In genomic region chr6:137649528-137649927, GRCm38 (mm10) we compare ENCODE assay signal across 8 mouse cellular contexts. TPM values are rescaled to one million over a fixed set of nuclear protein-coding genes. Genes with fewer than 3 reads are reported as not detected.
DNase-seq lines count a peak whose midpoint lies in the region; ATAC-seq and TF ChIP-seq lines count a peak whose summit lies in the region.

No protein-coding gene starts in this region.

- H3K27ac ChIP-seq in kidney, adult 2 months (ENCODE audit: insufficient read depth, low read depth, low read length), result no peak overlapping the region
- H3K27ac ChIP-seq in cerebellum, adult 2 months (ENCODE audit: insufficient read depth, low read length), result no peak overlapping the region
- no peak overlapping the region for H3K27ac ChIP-seq in hindbrain, embryonic 12.5 days
- no peak overlapping the region for H3K27ac ChIP-seq in midbrain, embryonic 13.5 days

- H3K36me3 ChIP-seq in kidney, adult 2 months (ENCODE audit: control insufficient read depth, insufficient read depth, low read length), result no peaks in the 10 kb centered on the region
- no peaks in the 10 kb centered on the region for H3K36me3 ChIP-seq in hindbrain, embryonic 12.5 days
- H3K36me3 ChIP-seq in midbrain, embryonic 13.5 days, result no peaks in the 10 kb centered on the region

- DNase-seq in kidney, adult 2 months, result peak; percentile 34
- DNase-seq in kidney, postnatal 4 days, result no peak
- peak; percentile 46 to 54 for DNase-seq in cerebellum, adult 2 months
- no peak for DNase-seq in layer of hippocampus, postnatal 36 days
- no peak for DNase-seq in gastrocnemius, postnatal 14 days

- no peaks in the 10 kb centered on the region for H3K9me3 ChIP-seq in hindbrain, embryonic 12.5 days (replicated peaks)
- no peaks in the 10 kb centered on the region for H3K9me3 ChIP-seq in midbrain, embryonic 13.5 days

- H3K27me3 ChIP-seq in kidney, adult 2 months (replicated peaks; ENCODE audit: control insufficient read depth, insufficient read depth, low read length), result no peaks in the 10 kb centered on the region
- no peaks in the 10 kb centered on the region for H3K27me3 ChIP-seq in cerebellum, adult 2 months (ENCODE audit: control insufficient read depth, insufficient read depth, low read length)
- peaks cover 9% of the 10 kb centered on the region; the same call in 1 of the 2 replicates for H3K27me3 ChIP-seq in hindbrain, embryonic 12.5 days
- peaks cover 27% of the 10 kb centered on the region for H3K27me3 ChIP-seq in midbrain, embryonic 13.5 days

- peak overlapping the region; percentile 92 for H3K4me3 ChIP-seq in kidney, adult 2 months (ENCODE audit: insufficient read depth, low read depth, low read length)
- peak overlapping the region; percentile 92 for H3K4me3 ChIP-seq in cerebellum, adult 2 months (replicated peaks; ENCODE audit: insufficient read depth, low read depth, low read length)
- peak overlapping the region; percentile 80 for H3K4me3 ChIP-seq in hindbrain, embryonic 12.5 days
- peak overlapping the region; percentile 80 for H3K4me3 ChIP-seq in midbrain, embryonic 13.5 days (replicated peaks)

- H3K4me2 ChIP-seq in hindbrain, embryonic 12.5 days (replicated peaks), result peak overlapping the region; percentile 91
- H3K4me2 ChIP-seq in midbrain, embryonic 13.5 days (replicated peaks), result peak overlapping the region; percentile 93

- peaks cover 13% of the 10 kb centered on the region; the same call in 1 of the 2 replicates for H3K4me1 ChIP-seq in kidney, adult 2 months (ENCODE audit: control insufficient read depth, insufficient read depth, low read length)
- H3K4me1 ChIP-seq in cerebellum, adult 2 months (ENCODE audit: control insufficient read depth, insufficient read depth, low read length), result peaks cover 9% of the 10 kb centered on the region
- peaks cover 11% of the 10 kb centered on the region for H3K4me1 ChIP-seq in hindbrain, embryonic 12.5 days
- peaks cover 13% of the 10 kb centered on the region for H3K4me1 ChIP-seq in midbrain, embryonic 13.5 days (replicated peaks)

- intact Hi-C loops in gastrocnemius, postnatal 14 days (cut with DNase I; ENCODE audit: low total_unique reads), result loop anchor here (10.0 kb wide), 1 partner anchor 175 kb away; no protein-coding TSS in a partner anchor

- WGBS in kidney, adult 2 months, result 12% methylated on average over 7 of the region's 7 CpGs
- 12% methylated on average over 5 of the region's 7 CpGs for WGBS in cerebellum, adult 2 months
- 23% methylated on average over 7 of the region's 7 CpGs for WGBS in hindbrain, embryonic 12.5 days
- WGBS in midbrain, embryonic 13.5 days, result 31% methylated on average over 6 of the region's 7 CpGs

- ATAC-seq in hindbrain, embryonic 12.5 days (ENCODE audit: low FRiP score), result no peak; the same call in none of the 2 replicates
- peak; percentile 61 for ATAC-seq in midbrain, embryonic 13.5 days
- ATAC-seq in erythroblast, adult 5-6 weeks (replicated peaks; ENCODE audit: low FRiP score, poor library complexity, severe bottlenecking), result no peak

- no peak for TF ChIP-seq POLR2A in kidney, adult 2 months (IDR thresholded peaks at IDR 0.05; ENCODE audit: low read depth, low read length)
- no peak for TF ChIP-seq POLR2A in cerebellum, adult 2 months (IDR thresholded peaks at IDR 0.05; ENCODE audit: borderline replicate concordance, insufficient read depth, low read length)

- peak overlapping the region; percentile 74; the same call in 1 of the 2 replicates for H3K9ac ChIP-seq in hindbrain, embryonic 12.5 days
- peak overlapping the region; percentile 80 for H3K9ac ChIP-seq in midbrain, embryonic 13.5 days (replicated peaks)

- TF ChIP-seq CTCF in kidney, adult 2 months (conservative IDR thresholded peaks at IDR 0.05; ENCODE audit: insufficient read depth, insufficient read length, low read depth, low read length), result no peak
- TF ChIP-seq CTCF in cerebellum, adult 2 months (IDR thresholded peaks at IDR 0.05; ENCODE audit: borderline replicate concordance, insufficient read depth, low read depth, low read length), result no peak

RNA-seq across cellular contexts. Expression of gene Eps8, which starts 5.1 kb away (rescaled TPM):
- polyA plus RNA-seq in kidney, adult 2 months (2012; rRNA removed), result 50.2 and 51.9 TPM in 2 replicates
- 50.4 and 59.4 TPM in 2 replicates for polyA plus RNA-seq in cerebellum, adult 2 months (2012; rRNA removed)
- 11.9 and 13.6 TPM in 2 replicates for polyA plus RNA-seq in hindbrain, embryonic 12.5 days (2016; fragmentation: Nextera tagmentation; extraction: Ambion mirVana)
- 11.3 and 13.0 TPM in 2 replicates for polyA plus RNA-seq in midbrain, embryonic 13.5 days (2015; fragmentation: Nextera tagmentation; extraction: Ambion mirVana)
- total RNA-seq in layer of hippocampus, postnatal 36 days (2021), result 10 to 100 TPM; 43.3 to 47.7 TPM
- 4.4 and 6.3 TPM in 2 replicates for total RNA-seq in erythroblast, adult 5-6 weeks (2015; ENCODE audit: low replicate concordance)
- total RNA-seq in erythroblast, adult 5-6 weeks (2017; ENCODE audit: low replicate concordance), result 2.3 and 2.9 TPM in 2 replicates
- total RNA-seq in gastrocnemius, postnatal 14 days (2021), result 10 to 100 TPM; 10.6 to 11.3 TPM

Comparison
In these comparisons a context has a peak if more than half of its experiments do, and no peak if none do; other contexts are left out.
1. DNase-seq: peak in kidney, adult 2 months (single experiment) and cerebellum, adult 2 months (2 of 2); none in kidney, postnatal 4 days (0 of 2), layer of hippocampus, postnatal 36 days (0 of 2) and gastrocnemius, postnatal 14 days (single experiment).
2. Peak in every context shown above with its lines, with median percentiles within 50 percentile points of each other: H3K4me3 ChIP-seq.